Mouse (Mus musculus): Measurements from ENCODE around the gene Smarca5. TPM values are rescaled to one million over a fixed set of nuclear protein-coding genes. Genes with fewer than 3 reads are reported as not detected.

Gene Smarca5
- total RNA-seq, 2 experiments from 2014 or later, result 28.6 to 38.4 TPM

GRCm38 (mm10) chr8:80738388-80739154, 726 bp downstream of the Smarca5 start:
- H3K4me3 ChIP-seq, result peak overlapping the region; percentile 95
- peak overlapping the region; percentile 98 for H3K27ac ChIP-seq
- no peak; the same call in 1 of the 2 replicates for TF ChIP-seq CTCF (IDR thresholded peaks at IDR 0.05)
- intact Hi-C loops (cut with DNase I), result no loop called here
- DNase-seq, result peak; percentile 49

GRCm38 (mm10) chr8:80738046-80738387, 1.3 kb downstream of the Smarca5 start:
- no peak for TF ChIP-seq CTCF (IDR thresholded peaks at IDR 0.05)
- DNase-seq, result peak; percentile 62
- peak overlapping the region; percentile 95 for H3K4me3 ChIP-seq
- intact Hi-C loops (cut with DNase I), result no loop called here
- peak overlapping the region; percentile 98 for H3K27ac ChIP-seq

- DNase-seq, result no peak
- no peak overlapping the region for H3K27ac ChIP-seq
- intact Hi-C loops (cut with DNase I), result loop anchor here (5.0 kb wide), 1 partner anchor 35 kb away; no protein-coding TSS in a partner anchor
- H3K4me3 ChIP-seq, result no peak overlapping the region
- no peak for TF ChIP-seq CTCF (IDR thresholded peaks at IDR 0.05)
Observed at GRCm38 (mm10) chr8:80732326-80732725, 7.0 kb downstream of the Smarca5 start.

- no peak for DNase-seq
- intact Hi-C loops (cut with DNase I), result no loop called here
- Histone ChIP-seq H3K4me3 (no peak overlapping the region), H3K27ac (no peak overlapping the region)
- peak; percentile 46 for TF ChIP-seq CTCF (IDR thresholded peaks at IDR 0.05)
Observed at GRCm38 (mm10) chr8:80714461-80714860, 24.8 kb downstream of the Smarca5 start.

- intact Hi-C loops (cut with DNase I), result no loop called here
- Histone ChIP-seq H3K27ac (no peak overlapping the region), H3K4me3 (no peak overlapping the region)
- no peak for DNase-seq
- peak; percentile 29; the same call in 1 of the 2 replicates for TF ChIP-seq CTCF (IDR thresholded peaks at IDR 0.05)
Observed at GRCm38 (mm10) chr8:80710670-80711400, 28.5 kb downstream of the Smarca5 start.

GRCm38 (mm10) chr8:80688141-80688540, 51.2 kb downstream of the Smarca5 start:
- H3K27ac ChIP-seq, result no peak overlapping the region
- intact Hi-C loops (cut with DNase I), result loop anchor here (2.0 kb wide), 2 partner anchors 195 to 953 kb away; partner anchors contain the start of gene Gypa
- DNase-seq, result peak; percentile 63
- peak; percentile 71 for TF ChIP-seq CTCF (IDR thresholded peaks at IDR 0.05)
- H3K4me3 ChIP-seq, result no peak overlapping the region

- intact Hi-C loops (cut with DNase I), result no loop called here
- Histone ChIP-seq H3K27ac (no peak overlapping the region), H3K4me3 (no peak overlapping the region)
- no peak for DNase-seq
- TF ChIP-seq CTCF (IDR thresholded peaks at IDR 0.05), result no peak
Observed at GRCm38 (mm10) chr8:80683756-80684335, 55.5 kb downstream of the Smarca5 start.

GRCm38 (mm10) chr8:80682594-80682993, 56.7 kb downstream of the Smarca5 start:
- intact Hi-C loops (cut with DNase I), result no loop called here
- Histone ChIP-seq H3K4me3 (no peak overlapping the region), H3K27ac (no peak overlapping the region)
- TF ChIP-seq CTCF (IDR thresholded peaks at IDR 0.05), result no peak
- no peak for DNase-seq

GRCm38 (mm10) chr8:80669277-80669901, 69.9 kb downstream of the Smarca5 start:
- no peak overlapping the region for H3K4me3 ChIP-seq
- no peak for DNase-seq
- no peak overlapping the region for H3K27ac ChIP-seq
- no peak for TF ChIP-seq CTCF (IDR thresholded peaks at IDR 0.05)
- intact Hi-C loops (cut with DNase I), result no loop called here

- H3K4me3 ChIP-seq, result no peak overlapping the region
- intact Hi-C loops (cut with DNase I), result no loop called here
- H3K27ac ChIP-seq, result no peak overlapping the region
- no peak for TF ChIP-seq CTCF (IDR thresholded peaks at IDR 0.05)
- no peak for DNase-seq
Observed at GRCm38 (mm10) chr8:80663476-80663875, 75.8 kb downstream of the Smarca5 start.

- Histone ChIP-seq H3K27ac (no peak overlapping the region), H3K4me3 (no peak overlapping the region)
- DNase-seq, result no peak
- TF ChIP-seq CTCF (IDR thresholded peaks at IDR 0.05), result no peak
- intact Hi-C loops (cut with DNase I), result no loop called here
Observed at GRCm38 (mm10) chr8:80661055-80661454, 78.2 kb downstream of the Smarca5 start.

- intact Hi-C loops (cut with DNase I), result no loop called here
- TF ChIP-seq CTCF (IDR thresholded peaks at IDR 0.05), result no peak
Observed at GRCm38 (mm10) chr8:80657639-80658038, 81.7 kb downstream of the Smarca5 start.

More at GRCm38 (mm10) chr8:80657639-80658038, 81.7 kb downstream of the Smarca5 start:
- DNase-seq, result no peak
- no peak overlapping the region for H3K27ac ChIP-seq
- no peak overlapping the region for H3K4me3 ChIP-seq

Other genes with a start within 250 kb of the Smarca5 start
- not detected for gene Gypa, start 245.7 kb downstream of the Smarca5 start, total RNA-seq (2021)
- not detected for gene Frem3, start 128.4 kb downstream of the Smarca5 start, total RNA-seq (2021)
- 10 to 100 TPM; 11.7 to 14.3 TPM for gene Gab1, start 141.0 kb upstream of the Smarca5 start, total RNA-seq (2021)